Mouse (Mus musculus) hindbrain, embryonic 15.5 days (tissue): ENCODE measurements around the gene Slc18b1. TPM values are rescaled to one million over a fixed set of nuclear protein-coding genes. Genes with fewer than 3 reads are reported as not detected.

Experiments
- ATAC-seq: fragments of 200-750 bp; cut with Nextera tagmentation; 2 replicates; pipeline ENCODE4 v1.8.0; 2017; ENCODE audit warnings: low read depth, moderate number of reproducible peaks, moderate TSS enrichment; ENCODE audit not compliant: low FRiP score
- H3K27ac ChIP-seq: fragments of 300-500 bp; sonication (generic); replicated peaks from 2 replicates; pipeline ENCODE4 v1.5.1; 2015; ENCODE audit warnings: mild to moderate bottlenecking, inconsistent platforms
- H3K27me3 ChIP-seq: fragments of 300-500 bp; sonication (generic); 2 replicates; pipeline ENCODE4 v1.6.1; 2015; ENCODE audit warnings: control low read depth, inconsistent platforms
- H3K36me3 ChIP-seq: fragments of 300-500 bp; sonication (generic); 2 replicates; pipeline ENCODE4 v1.6.1; 2015; ENCODE audit warnings: control low read depth, inconsistent platforms
- H3K4me1 ChIP-seq: fragments of 300-500 bp; sonication (generic); replicated peaks from 2 replicates; pipeline ENCODE4 v1.6.1; 2015; ENCODE audit warnings: control low read depth, inconsistent platforms
- H3K4me2 ChIP-seq: fragments of 300-500 bp; sonication (generic); 2 replicates; pipeline ENCODE4 v1.6.1; 2015; ENCODE audit warnings: moderate library complexity, mild to moderate bottlenecking, inconsistent platforms
- H3K4me3 ChIP-seq: fragments of 300-500 bp; sonication (generic); 2 replicates; pipeline ENCODE4 v1.5.1; 2015; ENCODE audit warnings: mild to moderate bottlenecking, inconsistent platforms
- H3K9ac ChIP-seq: fragments of 300-500 bp; sonication (generic); 2 replicates; pipeline ENCODE4 v1.6.1; 2015; ENCODE audit warnings: inconsistent platforms
- H3K9me3 ChIP-seq: fragments of 300-500 bp; sonication (generic); 2 replicates; pipeline ENCODE4 v1.6.1; 2016; ENCODE audit warnings: control low read depth, inconsistent platforms
- WGBS: fragments of 180-500 bp; shearing (Covaris S2); methylation state at CpG from one replicate; pipeline ENCODE4 v1.1.7; 2015; 5-methylcytosine and 5-hydroxymethylcytosine counted together
- polyA plus RNA-seq: library from polyadenylated mRNA; unstranded; fragments of >200 nt; fragmentation: Nextera tagmentation; extraction: Ambion mirVana; gene quantifications from 2 replicates; pipeline ENCODE4 v1.2.1, GENCODE M21; 2015

Gene Slc18b1
- polyA plus RNA-seq, 1 experiment from 2014 or later, result 20.9 TPM

GRCm38 (mm10) chr10:23812438-23812759 is 15.6 kb downstream of the Slc18b1 start:
- no peak overlapping the region for H3K27ac ChIP-seq
- no peak overlapping the region for H3K4me2 ChIP-seq
- no peaks in the 10 kb centered on the region for H3K27me3 ChIP-seq
- H3K4me1 ChIP-seq, result no peaks in the 10 kb centered on the region
- H3K4me3 ChIP-seq, result no peak overlapping the region
- H3K36me3 ChIP-seq, result 0 out of 2 replicates have a peak, but pooled peaks cover 9% of the 10 kb centered on the region
- 0 out of 2 replicates have a peak, but pooled peaks have one; percentile 45 for ATAC-seq
- no peaks in the 10 kb centered on the region for H3K9me3 ChIP-seq
- no peak overlapping the region for H3K9ac ChIP-seq

GRCm38 (mm10) chr10:23812852-23813766 is 16.3 kb downstream of the Slc18b1 start:
- Histone ChIP-seq H3K27me3 (no peaks in the 10 kb centered on the region), H3K9me3 (no peaks in the 10 kb centered on the region), H3K36me3 (0 out of 2 replicates have a peak, but pooled peaks cover 9% of the 10 kb centered on the region), H3K4me1 (no peaks in the 10 kb centered on the region), H3K27ac (no peak overlapping the region), H3K4me3 (no peak overlapping the region), H3K9ac (no peak overlapping the region), H3K4me2 (no peak overlapping the region)
- 50% methylated on average over 11 of the region's 11 CpGs for WGBS
- ATAC-seq, result no peak

- Histone ChIP-seq H3K9ac (no peak overlapping the region), H3K4me3 (no peak overlapping the region), H3K4me1 (no peaks in the 10 kb centered on the region), H3K4me2 (no peak overlapping the region), H3K36me3 (peaks cover 26% of the 10 kb centered on the region), H3K9me3 (no peaks in the 10 kb centered on the region), H3K27me3 (no peaks in the 10 kb centered on the region), H3K27ac (no peak overlapping the region)
- WGBS, result 54% methylated on average over 1 of the region's 1 CpGs
- 0 out of 2 replicates have a peak, but pooled peaks have one; percentile 37 for ATAC-seq
Measured at GRCm38 (mm10) chr10:23815168-23815567, 18.4 kb downstream of the Slc18b1 start.

GRCm38 (mm10) chr10:23816241-23816640 is 19.5 kb downstream of the Slc18b1 start:
- 93% methylated on average over 7 of the region's 7 CpGs for WGBS
- no peak overlapping the region for H3K27ac ChIP-seq
- ATAC-seq, result no peak

GRCm38 (mm10) chr10:23826516-23826915 is 29.7 kb downstream of the Slc18b1 start:
- Histone ChIP-seq H3K9ac (no peak overlapping the region), H3K4me1 (no peaks in the 10 kb centered on the region), H3K27me3 (no peaks in the 10 kb centered on the region), H3K4me3 (no peak overlapping the region), H3K27ac (no peak overlapping the region), H3K9me3 (no peaks in the 10 kb centered on the region), H3K36me3 (peaks cover 46% of the 10 kb centered on the region), H3K4me2 (no peak overlapping the region)
- 89% methylated on average over 7 of the region's 7 CpGs for WGBS
- ATAC-seq, result no peak

More at GRCm38 (mm10) chr10:23816241-23816640, 19.5 kb downstream of the Slc18b1 start:
- Histone ChIP-seq H3K4me2 (no peak overlapping the region), H3K9me3 (no peaks in the 10 kb centered on the region), H3K4me3 (no peak overlapping the region), H3K36me3 (peaks cover 32% of the 10 kb centered on the region), H3K9ac (no peak overlapping the region), H3K4me1 (no peaks in the 10 kb centered on the region), H3K27me3 (no peaks in the 10 kb centered on the region)

GRCm38 (mm10) chr10:23836003-23836964 is 39.5 kb downstream of the Slc18b1 start:
- Histone ChIP-seq H3K9ac (no peak overlapping the region), H3K36me3 (no peaks in the 10 kb centered on the region), H3K4me1 (no peaks in the 10 kb centered on the region), H3K27ac (no peak overlapping the region), H3K27me3 (no peaks in the 10 kb centered on the region), H3K4me2 (no peak overlapping the region), H3K4me3 (no peak overlapping the region), H3K9me3 (no peaks in the 10 kb centered on the region)
- 77% methylated on average over 9 of the region's 9 CpGs for WGBS
- no peak for ATAC-seq

- WGBS, result 87% methylated on average over 3 of the region's 3 CpGs
- no peak overlapping the region for H3K4me3 ChIP-seq
- no peaks in the 10 kb centered on the region for H3K36me3 ChIP-seq
- no peaks in the 10 kb centered on the region for H3K9me3 ChIP-seq
- H3K4me1 ChIP-seq, result no peaks in the 10 kb centered on the region
- no peak overlapping the region for H3K27ac ChIP-seq
- H3K27me3 ChIP-seq, result no peaks in the 10 kb centered on the region
- no peak overlapping the region for H3K9ac ChIP-seq
- no peak for ATAC-seq
- no peak overlapping the region for H3K4me2 ChIP-seq
Measured at GRCm38 (mm10) chr10:23837115-23837514, 40.3 kb downstream of the Slc18b1 start.

GRCm38 (mm10) chr10:23838910-23839309 is 42.1 kb downstream of the Slc18b1 start:
- no peak for ATAC-seq
- H3K4me3 ChIP-seq, result no peak overlapping the region
- no peaks in the 10 kb centered on the region for H3K27me3 ChIP-seq
- no peak overlapping the region for H3K4me2 ChIP-seq
- no peaks in the 10 kb centered on the region for H3K9me3 ChIP-seq
- H3K9ac ChIP-seq, result no peak overlapping the region
- no peaks in the 10 kb centered on the region for H3K4me1 ChIP-seq
- 95% methylated on average over 3 of the region's 3 CpGs for WGBS
- H3K27ac ChIP-seq, result no peak overlapping the region
- H3K36me3 ChIP-seq, result no peaks in the 10 kb centered on the region

- no peaks in the 10 kb centered on the region for H3K36me3 ChIP-seq
- no peak overlapping the region for H3K4me3 ChIP-seq
- WGBS, result 57% methylated on average over 9 of the region's 9 CpGs
- H3K27me3 ChIP-seq, result no peaks in the 10 kb centered on the region
- H3K4me1 ChIP-seq, result no peaks in the 10 kb centered on the region
- H3K27ac ChIP-seq, result no peak overlapping the region
- no peak overlapping the region for H3K9ac ChIP-seq
- ATAC-seq, result no peak
- H3K4me2 ChIP-seq, result no peak overlapping the region
- no peaks in the 10 kb centered on the region for H3K9me3 ChIP-seq
Measured at GRCm38 (mm10) chr10:23839368-23839767, 42.6 kb downstream of the Slc18b1 start.

- 87% methylated on average over 4 of the region's 4 CpGs for WGBS
- Histone ChIP-seq H3K9me3 (no peaks in the 10 kb centered on the region), H3K36me3 (no peaks in the 10 kb centered on the region), H3K4me1 (no peaks in the 10 kb centered on the region), H3K27me3 (no peaks in the 10 kb centered on the region), H3K4me2 (no peak overlapping the region), H3K27ac (no peak overlapping the region), H3K9ac (no peak overlapping the region), H3K4me3 (no peak overlapping the region)
- no peak for ATAC-seq
Measured at GRCm38 (mm10) chr10:23840496-23840895, 43.7 kb downstream of the Slc18b1 start.

- Histone ChIP-seq H3K9ac (no peak within 1 kb of the TSS), H3K4me2 (no peak within 1 kb of the TSS), H3K36me3 (no peaks in the 10 kb centered on the region), H3K27me3 (no peaks in the 10 kb centered on the region), H3K27ac (no peak within 1 kb of the TSS), H3K4me3 (no peak within 1 kb of the TSS), H3K4me1 (no peaks in the 10 kb centered on the region), H3K9me3 (no peaks in the 10 kb centered on the region)
- no peak for ATAC-seq
- 85% methylated on average over 4 of the region's 4 CpGs for WGBS
Measured at GRCm38 (mm10) chr10:23851228-23851912, 54.6 kb downstream of the Slc18b1 start, which contains the start of gene Vnn3. Gene Vnn3, plus strand, starts transcription at chr10:23851462.
